In genomic region chr17:12042561-12043256, GRCm38 (mm10) we compare ENCODE assay signal across 7 mouse cellular contexts.
A peak's percentile ranks its signal among the peaks of the same experiment; 100 is the strongest.
DNase-seq lines count a peak whose midpoint lies in the region; ATAC-seq lines count a peak whose summit lies in the region.

No protein-coding gene starts in this region.

- 37% methylated on average over 14 of the region's 14 CpGs for WGBS in forebrain, embryonic 15.5 days
- 54% methylated on average over 14 of the region's 14 CpGs for WGBS in midbrain, embryonic 12.5 days
- WGBS in kidney, embryonic 14.5 days, result 72% methylated on average over 14 of the region's 14 CpGs

- no peak overlapping the region for H3K4me3 ChIP-seq in forebrain, embryonic 15.5 days
- no peak overlapping the region for H3K4me3 ChIP-seq in midbrain, embryonic 12.5 days
- H3K4me3 ChIP-seq in kidney, embryonic 14.5 days (ENCODE audit: low read length), result no peak overlapping the region

- peaks cover 18% of the 10 kb centered on the region for H3K4me1 ChIP-seq in forebrain, embryonic 15.5 days
- H3K4me1 ChIP-seq in midbrain, embryonic 12.5 days, result peaks cover 3% of the 10 kb centered on the region; the same call in 1 of the 2 replicates
- 0 out of 2 replicates have a peak, but pooled peaks cover 8% of the 10 kb centered on the region for H3K4me1 ChIP-seq in kidney, embryonic 14.5 days (ENCODE audit: control insufficient read depth, insufficient read depth, low read length)

- no peak overlapping the region for H3K9ac ChIP-seq in forebrain, embryonic 15.5 days (replicated peaks)
- no peak overlapping the region for H3K9ac ChIP-seq in midbrain, embryonic 12.5 days (replicated peaks)
- H3K9ac ChIP-seq in kidney, embryonic 14.5 days (ENCODE audit: low read depth, low read length), result no peak overlapping the region

- no peaks in the 10 kb centered on the region for H3K27me3 ChIP-seq in forebrain, embryonic 15.5 days
- peaks cover 29% of the 10 kb centered on the region for H3K27me3 ChIP-seq in midbrain, embryonic 12.5 days
- no peaks in the 10 kb centered on the region for H3K27me3 ChIP-seq in kidney, embryonic 14.5 days (ENCODE audit: control insufficient read depth, insufficient read depth, low read length)

- ATAC-seq in forebrain, embryonic 15.5 days (replicated peaks), result peak; percentile 37; the same call in 1 of the 2 replicates
- ATAC-seq in midbrain, embryonic 12.5 days (ENCODE audit: low FRiP score, low read depth), result peak; percentile 62; the same call in 1 of the 2 replicates
- ATAC-seq in kidney, embryonic 14.5 days (ENCODE audit: low FRiP score, low TSS enrichment), result no peak

- H3K4me2 ChIP-seq in forebrain, embryonic 15.5 days (replicated peaks), result no peak overlapping the region
- H3K4me2 ChIP-seq in midbrain, embryonic 12.5 days (replicated peaks), result no peak overlapping the region
- no peak overlapping the region for H3K4me2 ChIP-seq in kidney, embryonic 14.5 days (replicated peaks; ENCODE audit: low read depth, low read length)

- H3K36me3 ChIP-seq in forebrain, embryonic 15.5 days, result no peaks in the 10 kb centered on the region
- H3K36me3 ChIP-seq in midbrain, embryonic 12.5 days, result no peaks in the 10 kb centered on the region
- H3K36me3 ChIP-seq in kidney, embryonic 14.5 days (ENCODE audit: control insufficient read depth, insufficient read depth, low read length), result no peaks in the 10 kb centered on the region

- peak; percentile 62 for DNase-seq in R1 (ENCODE audit: low read depth, low spot score)
- peak; percentile 45 to 59 for DNase-seq in left cerebral cortex, adult 18-20 months (ENCODE audit: low spot score in 2 of 2)
- DNase-seq in embryo, embryonic 10.5 days (ENCODE audit: low spot score), result no peak
- no peak for DNase-seq in ovary, adult 18-20 months (ENCODE audit: low spot score)

- H3K9me3 ChIP-seq in forebrain, embryonic 15.5 days, result no peaks in the 10 kb centered on the region
- H3K9me3 ChIP-seq in midbrain, embryonic 12.5 days, result no peaks in the 10 kb centered on the region
- H3K9me3 ChIP-seq in kidney, embryonic 14.5 days (ENCODE audit: control insufficient read depth, low read length), result no peaks in the 10 kb centered on the region

- no peak overlapping the region for H3K27ac ChIP-seq in forebrain, embryonic 15.5 days (replicated peaks)
- no peak overlapping the region for H3K27ac ChIP-seq in midbrain, embryonic 12.5 days (replicated peaks)
- H3K27ac ChIP-seq in kidney, embryonic 14.5 days (ENCODE audit: low read depth, low read length), result no peak overlapping the region

Comparison
In these comparisons a context has a peak if more than half of its experiments do, and no peak if none do; other contexts are left out.
1. DNase-seq: peak in R1 (single experiment) and left cerebral cortex, adult 18-20 months (2 of 2); none in embryo, embryonic 10.5 days (single experiment) and ovary, adult 18-20 months (single experiment).